Mouse (Mus musculus): ENCODE data around the gene Epn2. TPM values are rescaled to one million over a fixed set of nuclear protein-coding genes. Genes with fewer than 3 reads are reported as not detected.

Epn2 gene
- total and polyA plus RNA-seq, 3 experiments, result 8.6 to 12.5 TPM; not detected in 1

DNA sequence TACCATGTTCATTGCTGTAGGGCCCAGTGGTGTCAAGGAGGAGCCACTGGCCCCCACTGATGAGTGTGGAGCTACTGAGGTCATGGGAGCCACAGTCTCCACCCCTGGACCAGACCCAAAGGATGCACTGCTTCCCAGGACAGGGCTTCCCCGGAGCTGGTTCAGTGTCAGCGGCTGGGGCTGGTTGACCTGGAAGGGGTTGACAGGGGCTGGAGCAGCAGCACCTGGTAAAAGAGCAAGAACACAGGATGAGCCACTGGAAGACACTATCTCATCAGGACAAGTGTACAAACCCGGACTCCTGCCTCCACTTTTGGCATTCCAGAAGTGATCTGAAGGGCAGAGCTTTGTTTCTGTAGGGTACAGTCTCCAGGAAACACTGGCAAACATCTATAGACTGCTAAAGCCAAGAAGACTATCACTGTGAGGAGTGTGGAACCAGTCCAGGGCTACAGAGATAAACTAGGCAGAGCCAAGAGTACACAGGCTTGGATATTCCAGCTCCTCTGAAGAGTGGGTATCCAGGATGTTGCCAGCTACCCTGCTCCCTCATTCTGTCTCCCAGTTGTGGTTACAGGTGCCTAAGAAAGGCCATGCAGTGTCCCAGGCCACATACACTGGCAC is 59.9 kb downstream of the Epn2 start:
- no peak for TF ChIP-seq MAFK (IDR thresholded peaks at IDR 0.05; ENCODE audit: borderline replicate concordance, low read depth, low read length)
- TF ChIP-seq POLR2AphosphoS2 (IDR thresholded peaks at IDR 0.05; ENCODE audit: low read length), result no peak
- TF ChIP-seq BHLHE40 (IDR thresholded peaks at IDR 0.05; ENCODE audit: borderline replicate concordance, low read depth, low read length), result no peak
- no peak for TF ChIP-seq ELF1 (IDR thresholded peaks at IDR 0.05; ENCODE audit: low read depth, low read length)
- no peak for TF ChIP-seq HCFC1 (IDR thresholded peaks at IDR 0.05; ENCODE audit: low read depth, low read length)
- TF ChIP-seq USF2 (IDR thresholded peaks at IDR 0.05; ENCODE audit: borderline replicate concordance in 1 of 2, insufficient read depth in 1 of 2, low read depth in 1 of 2, low read length in 2 of 2), result no peak
- no peak for TF ChIP-seq MYC (IDR thresholded peaks at IDR 0.05; ENCODE audit: low read depth, low read length)
- no peak for TF ChIP-seq NELFE (IDR thresholded peaks at IDR 0.05; ENCODE audit: low read depth, low read length)
- TF ChIP-seq POLR2AphosphoS5 (IDR thresholded peaks at IDR 0.05; ENCODE audit: borderline replicate concordance, low read depth, low read length), result no peak
- TF ChIP-seq CTCF (IDR thresholded peaks at IDR 0.05 in 2 of 3, conservative IDR thresholded peaks at IDR 0.05 in 1 of 3; ENCODE audit: control insufficient read depth in 1 of 3, insufficient read depth in 1 of 3, low read depth in 2 of 3, low read length in 3 of 3, poor library complexity in 1 of 3, severe bottlenecking in 1 of 3), result no peak
- no peak for TF ChIP-seq TAL1 (IDR thresholded peaks at IDR 0.05; ENCODE audit: low read length)
- TF ChIP-seq MYB (IDR thresholded peaks at IDR 0.05; ENCODE audit: low read depth, low read length), result no peak
- no peak for TF ChIP-seq POLR2A (IDR thresholded peaks at IDR 0.05; ENCODE audit: control insufficient read depth in 1 of 2, insufficient read depth in 1 of 2, low read depth in 1 of 2, low read length in 2 of 2, poor library complexity in 1 of 2)
- no peak for TF ChIP-seq TBP (IDR thresholded peaks at IDR 0.05; ENCODE audit: low read depth, low read length)
- Histone ChIP-seq H3K27ac (ENCODE audit: control insufficient read depth, low read depth, low read length) (no peak overlapping the region), H3K27me3 (ENCODE audit: control insufficient read depth in 1 of 2, insufficient read depth in 2 of 2, low read length in 2 of 2) (no peaks in the 10 kb centered on the region), H3K4me1 (ENCODE audit: control insufficient read depth in 1 of 2, insufficient read depth in 2 of 2, low read length in 2 of 2) (no peaks in the 10 kb centered on the region), H3K36me3 (ENCODE audit: control insufficient read depth in 1 of 2, insufficient read depth in 2 of 2, low read length in 2 of 2) (no peaks in the 10 kb centered on the region), H3K4me3 (ENCODE audit: control insufficient read depth in 1 of 2, insufficient read depth in 1 of 2, low read depth in 2 of 2, low read length in 2 of 2) (no peak overlapping the region), H3K9me3 (replicated peaks; ENCODE audit: insufficient read depth, low read length) (no peaks in the 10 kb centered on the region), H3K79me2 (ENCODE audit: control insufficient read depth, insufficient read depth, low read length, poor library complexity) (no peaks in the 10 kb centered on the region), H3K9ac (ENCODE audit: control insufficient read depth, low read depth, low read length, poor library complexity, severe bottlenecking) (no peak overlapping the region)
- no peak for DNase-seq (ENCODE audit: low read depth, low spot score)

DNA sequence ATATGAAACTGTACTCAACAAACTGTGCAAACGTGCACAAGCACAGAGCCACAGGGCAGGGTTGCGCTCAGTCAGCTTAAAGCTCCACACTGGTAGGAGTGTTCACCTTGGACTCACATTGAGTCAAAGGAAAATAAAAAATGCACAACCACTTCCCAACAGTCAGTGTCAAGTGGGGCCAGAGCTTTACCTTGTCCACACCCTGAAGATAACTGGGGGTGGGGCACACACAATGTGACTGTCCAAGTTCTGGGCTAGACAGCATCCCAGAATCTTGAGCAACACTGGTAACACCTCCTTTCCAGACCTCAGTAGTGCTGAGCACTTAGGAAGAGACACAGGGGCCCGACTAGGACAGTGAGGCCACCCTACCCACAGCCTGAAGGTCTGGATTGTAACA is 60.6 kb downstream of the Epn2 start:
- Histone ChIP-seq H3K27me3 (ENCODE audit: control insufficient read depth in 1 of 2, insufficient read depth in 2 of 2, low read length in 2 of 2) (no peaks in the 10 kb centered on the region), H3K27ac (ENCODE audit: control insufficient read depth, low read depth, low read length) (no peak overlapping the region), H3K9me3 (replicated peaks; ENCODE audit: insufficient read depth, low read length) (no peaks in the 10 kb centered on the region), H3K9ac (ENCODE audit: control insufficient read depth, low read depth, low read length, poor library complexity, severe bottlenecking) (no peak overlapping the region), H3K79me2 (ENCODE audit: control insufficient read depth, insufficient read depth, low read length, poor library complexity) (no peaks in the 10 kb centered on the region), H3K4me3 (ENCODE audit: control insufficient read depth in 1 of 2, insufficient read depth in 1 of 2, low read depth in 2 of 2, low read length in 2 of 2) (no peak overlapping the region), H3K4me1 (ENCODE audit: control insufficient read depth in 1 of 2, insufficient read depth in 2 of 2, low read length in 2 of 2) (no peaks in the 10 kb centered on the region), H3K36me3 (ENCODE audit: control insufficient read depth in 1 of 2, insufficient read depth in 2 of 2, low read length in 2 of 2) (no peaks in the 10 kb centered on the region)
- TF ChIP-seq UBTF (IDR thresholded peaks at IDR 0.05; ENCODE audit: borderline replicate concordance, insufficient read depth, low read depth, low read length), result no peak
- TF ChIP-seq KAT2A (conservative IDR thresholded peaks at IDR 0.05; ENCODE audit: low read depth, low read length), result no peak
- TF ChIP-seq E2F4 (IDR thresholded peaks at IDR 0.05; ENCODE audit: borderline replicate concordance, low read depth, low read length), result no peak
- no peak for TF ChIP-seq MAZ (IDR thresholded peaks at IDR 0.05; ENCODE audit: low read depth, low read length)
- no peak for TF ChIP-seq RCOR1 (IDR thresholded peaks at IDR 0.05; ENCODE audit: low read depth, low read length)
- TF ChIP-seq ZKSCAN1 (IDR thresholded peaks at IDR 0.05; ENCODE audit: low read depth, low read length), result no peak
- no peak for TF ChIP-seq TBP (IDR thresholded peaks at IDR 0.05; ENCODE audit: low read depth, low read length)
- no peak for DNase-seq (ENCODE audit: low read depth, low spot score)
